Mouse (Mus musculus): ENCODE measurements at regions not wholly inside any gene's neighbourhood (a gene's known extent, or its start where the extent isn't known, plus 50 kb on each side); places are given as distances from the start of the nearest gene placed in this dataset.

- TF ChIP-seq POLR2A (IDR thresholded peaks at IDR 0.05; ENCODE audit: borderline replicate concordance, control insufficient read depth, low read depth, low read length) (no peak), CTCF (IDR thresholded peaks at IDR 0.05; ENCODE audit: control insufficient read depth, insufficient read depth, low read length) (no peak)
Measured at GRCm38 (mm10) chr15:51504789-51505188, 2379.9 kb upstream of the Gm7489 start.

Measured in bone marrow, adult 2 months (tissue).